Mouse (Mus musculus): ENCODE measurements around the gene Thap4. TPM values are rescaled to one million over a fixed set of nuclear protein-coding genes. Genes with fewer than 3 reads are reported as not detected.

Gene Thap4
- 181 and 226 TPM in 2 replicates for polyA plus RNA-seq (2012; rRNA removed)

- no peak for TF ChIP-seq POLR2A (IDR thresholded peaks at IDR 0.05; ENCODE audit: low read depth, low read length)
- TF ChIP-seq CTCF (conservative IDR thresholded peaks at IDR 0.05; ENCODE audit: insufficient read depth, insufficient read length, low read depth, low read length) = no peak
- under 1% methylated on average over 111 of the region's 121 CpGs for WGBS
Measured at GRCm38 (mm10) chr1:93754573-93755290, at the start of gene Thap4. Gene Thap4 (minus strand): TSS chr1:93754864.

DNA sequence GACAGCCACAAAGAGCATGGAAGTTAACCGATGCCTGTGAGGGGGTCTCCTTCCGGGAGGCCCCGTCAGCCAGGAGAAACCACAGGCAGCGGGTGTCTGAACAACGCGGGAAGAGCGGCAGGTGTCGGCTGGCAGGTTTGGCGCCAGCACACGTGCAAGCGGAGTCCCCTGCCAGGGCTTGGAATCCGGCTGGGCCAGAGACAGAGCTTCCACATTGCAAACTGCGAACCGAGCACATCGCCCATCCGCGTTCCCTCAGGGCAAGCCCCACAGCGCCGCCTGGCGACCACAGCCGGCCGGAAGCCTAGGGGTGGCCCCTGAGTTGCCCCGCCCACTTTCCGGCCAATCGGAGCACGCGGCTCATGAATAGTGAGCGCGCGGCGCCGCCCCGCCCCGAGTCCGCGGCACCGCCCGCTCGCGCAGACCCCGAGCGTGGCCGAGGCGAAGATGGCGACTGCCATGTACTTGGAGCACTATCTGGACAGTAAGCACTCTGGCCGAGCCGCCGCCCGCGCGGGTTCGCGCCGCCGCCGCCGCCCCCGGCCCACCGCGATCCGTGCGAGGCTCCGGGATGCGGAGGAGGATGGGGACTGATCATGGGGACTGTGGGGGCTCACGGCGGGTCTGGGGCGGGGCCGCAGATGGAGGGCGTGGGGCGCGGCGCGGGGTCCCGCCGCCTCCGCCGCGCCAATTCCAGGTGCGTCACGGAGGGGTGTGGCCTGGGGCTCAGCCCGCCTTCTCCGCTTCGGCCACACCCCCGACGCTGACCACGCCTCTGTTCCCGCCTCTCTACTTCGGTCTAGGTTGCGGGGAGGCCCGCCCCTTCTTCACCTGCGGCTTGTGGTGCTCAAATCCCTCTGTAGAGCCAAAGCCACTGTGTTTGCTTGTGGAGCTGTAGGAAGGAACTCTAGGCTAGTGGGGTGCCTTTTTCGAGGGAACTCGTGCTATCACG, 49.2 kb upstream of the Thap4 start, which contains the start of gene Ing5:
Ing5 (plus strand) TSS at position 410 of the 952 bp plus-strand sequence.
- Histone ChIP-seq H3K36me3 (ENCODE audit: control insufficient read depth, insufficient read depth, low read length) (no peaks in the 10 kb centered on the region), H3K27ac (ENCODE audit: insufficient read depth, low read depth, low read length) (peak within 1 kb of the TSS; percentile 71), H3K27me3 (replicated peaks; ENCODE audit: control insufficient read depth, insufficient read depth, low read length) (no peaks in the 10 kb centered on the region), H3K4me3 (ENCODE audit: insufficient read depth, low read depth, low read length) (peak within 1 kb of the TSS; percentile 67), H3K4me1 (ENCODE audit: control insufficient read depth, insufficient read depth, low read length) (peaks cover 7% of the 10 kb centered on the region; the same call in 1 of the 2 replicates)
- WGBS = under 1% methylated on average over 93 of the region's 94 CpGs
- TF ChIP-seq POLR2A (IDR thresholded peaks at IDR 0.05; ENCODE audit: low read depth, low read length) (peak; percentile 61), CTCF (conservative IDR thresholded peaks at IDR 0.05; ENCODE audit: insufficient read depth, insufficient read length, low read depth, low read length) (peak; percentile 87)
- peak; percentile 99 for DNase-seq

More at GRCm38 (mm10) chr1:93754573-93755290, at the start of gene Thap4:
- H3K4me3 ChIP-seq (ENCODE audit: insufficient read depth, low read depth, low read length) = peak within 1 kb of the TSS; percentile 80
- H3K4me1 ChIP-seq (ENCODE audit: control insufficient read depth, insufficient read depth, low read length) = peaks cover 8% of the 10 kb centered on the region; the same call in 1 of the 2 replicates
- peak within 1 kb of the TSS; percentile 60 for H3K27ac ChIP-seq (ENCODE audit: insufficient read depth, low read depth, low read length)
- peak; percentile 96 for DNase-seq
- no peaks in the 10 kb centered on the region; the same call in 1 of the 2 replicates for H3K36me3 ChIP-seq (ENCODE audit: control insufficient read depth, insufficient read depth, low read length)
- H3K27me3 ChIP-seq (replicated peaks; ENCODE audit: control insufficient read depth, insufficient read depth, low read length) = no peaks in the 10 kb centered on the region

GRCm38 (mm10) chr1:93802771-93803170, 48.1 kb upstream of the Thap4 start:
- no peak overlapping the region for H3K4me3 ChIP-seq (ENCODE audit: insufficient read depth, low read depth, low read length)
- H3K36me3 ChIP-seq (ENCODE audit: control insufficient read depth, insufficient read depth, low read length) = no peaks in the 10 kb centered on the region
- TF ChIP-seq CTCF (conservative IDR thresholded peaks at IDR 0.05; ENCODE audit: insufficient read depth, insufficient read length, low read depth, low read length) = no peak
- no peak for TF ChIP-seq POLR2A (IDR thresholded peaks at IDR 0.05; ENCODE audit: low read depth, low read length)
- peaks cover 7% of the 10 kb centered on the region; the same call in 1 of the 2 replicates for H3K4me1 ChIP-seq (ENCODE audit: control insufficient read depth, insufficient read depth, low read length)
- H3K27me3 ChIP-seq (replicated peaks; ENCODE audit: control insufficient read depth, insufficient read depth, low read length) = no peaks in the 10 kb centered on the region
- no peak for DNase-seq
- 82% methylated on average over 5 of the region's 5 CpGs for WGBS
- H3K27ac ChIP-seq (ENCODE audit: insufficient read depth, low read depth, low read length) = no peak overlapping the region

- TF ChIP-seq POLR2A (IDR thresholded peaks at IDR 0.05; ENCODE audit: low read depth, low read length) (peak; percentile 30), CTCF (conservative IDR thresholded peaks at IDR 0.05; ENCODE audit: insufficient read depth, insufficient read length, low read depth, low read length) (peak; percentile 47; the same call in 1 of the 2 replicates)
- peak; percentile 97 for DNase-seq
- WGBS = under 1% methylated on average over 42 of the region's 42 CpGs
Measured at GRCm38 (mm10) chr1:93801741-93802238, 47.1 kb upstream of the Thap4 start, which contains the start of gene Dtymk. Gene Dtymk (minus strand): TSS chr1:93801934.

DNA sequence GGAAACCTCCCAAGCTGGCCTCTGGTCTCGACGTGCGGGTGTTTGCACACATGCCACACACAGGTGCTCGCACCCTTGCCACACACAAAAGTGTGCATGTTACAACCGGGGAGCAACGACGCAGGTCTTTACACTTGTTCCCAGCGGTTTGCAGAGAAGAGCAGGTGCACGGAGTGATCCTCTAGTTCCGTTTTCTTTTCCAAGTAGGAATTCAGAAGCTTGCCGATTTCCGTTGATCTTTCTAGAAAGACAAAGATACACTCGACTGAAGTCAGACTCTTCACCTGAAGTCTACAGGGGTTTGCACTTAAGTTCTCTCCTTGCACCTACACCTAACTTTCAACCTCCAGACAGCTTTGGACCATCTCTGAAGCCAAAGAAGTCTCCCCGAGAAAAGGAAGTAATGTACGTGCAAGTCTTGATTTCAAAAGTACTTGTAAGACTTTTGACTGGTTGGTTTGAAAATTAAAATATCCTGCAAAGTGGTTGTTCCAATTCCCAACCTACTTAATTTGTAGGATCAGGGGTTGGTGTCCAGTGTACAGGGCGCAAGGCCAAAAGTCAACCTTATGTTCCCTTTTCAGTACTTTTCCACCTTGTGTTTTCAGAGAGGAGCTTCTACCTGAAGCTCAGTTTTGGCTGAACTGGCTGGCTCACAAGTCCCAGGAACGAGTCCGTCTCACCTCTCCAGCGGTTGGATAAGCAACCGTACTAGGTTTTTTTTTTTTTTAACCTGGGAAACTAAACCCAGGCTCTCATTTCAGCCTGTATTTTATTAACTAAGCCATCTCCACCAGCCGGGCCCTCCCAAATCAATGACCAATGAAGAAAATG, 46.2 kb upstream of the Thap4 start:
- no peak for TF ChIP-seq POLR2A (IDR thresholded peaks at IDR 0.05; ENCODE audit: low read depth, low read length)
- TF ChIP-seq CTCF (conservative IDR thresholded peaks at IDR 0.05; ENCODE audit: insufficient read depth, insufficient read length, low read depth, low read length) = no peak
- WGBS = 71% methylated on average over 21 of the region's 21 CpGs
- peak overlapping the region; percentile 98 for H3K4me3 ChIP-seq (ENCODE audit: insufficient read depth, low read depth, low read length)
- H3K4me1 ChIP-seq (ENCODE audit: control insufficient read depth, insufficient read depth, low read length) = peaks cover 7% of the 10 kb centered on the region; the same call in 1 of the 2 replicates
- H3K27ac ChIP-seq (ENCODE audit: insufficient read depth, low read depth, low read length) = no peak overlapping the region
- no peaks in the 10 kb centered on the region for H3K27me3 ChIP-seq (replicated peaks; ENCODE audit: control insufficient read depth, insufficient read depth, low read length)
- no peaks in the 10 kb centered on the region for H3K36me3 ChIP-seq (ENCODE audit: control insufficient read depth, insufficient read depth, low read length)
- no peak for DNase-seq

More at GRCm38 (mm10) chr1:93801741-93802238, 47.1 kb upstream of the Thap4 start, which contains the start of gene Dtymk:
- Histone ChIP-seq H3K4me3 (ENCODE audit: insufficient read depth, low read depth, low read length) (peak within 1 kb of the TSS; percentile 98), H3K36me3 (ENCODE audit: control insufficient read depth, insufficient read depth, low read length) (no peaks in the 10 kb centered on the region), H3K4me1 (ENCODE audit: control insufficient read depth, insufficient read depth, low read length) (peaks cover 7% of the 10 kb centered on the region; the same call in 1 of the 2 replicates), H3K27me3 (replicated peaks; ENCODE audit: control insufficient read depth, insufficient read depth, low read length) (no peaks in the 10 kb centered on the region), H3K27ac (ENCODE audit: insufficient read depth, low read depth, low read length) (peak within 1 kb of the TSS; percentile 97)

DNA sequence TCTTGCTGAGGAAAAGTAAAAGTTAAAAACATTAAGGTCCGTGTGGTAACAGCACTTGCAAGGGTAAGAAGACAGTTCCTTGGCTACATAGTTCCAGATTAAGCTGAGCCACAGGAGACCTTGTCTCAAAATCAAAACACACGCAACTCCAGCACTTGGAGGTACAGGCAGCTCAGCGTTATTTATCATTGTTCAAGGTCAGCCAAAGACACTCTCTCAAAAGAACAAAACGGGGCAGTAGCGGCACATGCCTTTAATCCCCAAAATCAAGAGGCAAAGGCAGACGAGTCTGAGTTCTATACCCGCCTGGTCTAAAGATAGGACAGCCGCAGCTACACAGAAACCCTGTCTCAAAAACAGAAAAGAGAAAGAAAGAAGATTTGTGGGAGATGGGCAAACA, 41.2 kb upstream of the Thap4 start:
- no peaks in the 10 kb centered on the region for H3K4me1 ChIP-seq (ENCODE audit: control insufficient read depth, insufficient read depth, low read length)
- WGBS = 76% methylated on average over 8 of the region's 8 CpGs
- H3K4me3 ChIP-seq (ENCODE audit: insufficient read depth, low read depth, low read length) = no peak overlapping the region
- no peak for TF ChIP-seq POLR2A (IDR thresholded peaks at IDR 0.05; ENCODE audit: low read depth, low read length)
- no peak for TF ChIP-seq CTCF (conservative IDR thresholded peaks at IDR 0.05; ENCODE audit: insufficient read depth, insufficient read length, low read depth, low read length)
- H3K36me3 ChIP-seq (ENCODE audit: control insufficient read depth, insufficient read depth, low read length) = peaks cover 10% of the 10 kb centered on the region
- H3K27ac ChIP-seq (ENCODE audit: insufficient read depth, low read depth, low read length) = no peak overlapping the region
- no peak for DNase-seq
- no peaks in the 10 kb centered on the region for H3K27me3 ChIP-seq (replicated peaks; ENCODE audit: control insufficient read depth, insufficient read depth, low read length)

All from kidney, adult 2 months (tissue).